Mouse (Mus musculus): ENCODE data around the gene Fuom. TPM values are rescaled to one million over a fixed set of nuclear protein-coding genes. Genes with fewer than 3 reads are reported as not detected.

The Fuom gene
- polyA plus RNA-seq, 1 experiment from 2014 or later, result 23.9 TPM

- Histone ChIP-seq H3K9ac (ENCODE audit: low read length) (no peak overlapping the region), H3K4me2 (ENCODE audit: low read length) (no peak overlapping the region), H3K27me3 (replicated peaks; ENCODE audit: control insufficient read depth, insufficient read depth, low read length) (no peaks in the 10 kb centered on the region), H3K36me3 (ENCODE audit: control insufficient read depth, insufficient read depth, low read length) (no peaks in the 10 kb centered on the region), H3K9me3 (replicated peaks; ENCODE audit: control insufficient read depth, low read length) (no peaks in the 10 kb centered on the region), H3K27ac (ENCODE audit: low read depth, low read length) (no peak overlapping the region), H3K4me1 (ENCODE audit: control insufficient read depth, insufficient read depth, low read length) (no peaks in the 10 kb centered on the region), H3K4me3 (ENCODE audit: low read depth, low read length) (no peak overlapping the region)
- no peak for DNase-seq (ENCODE audit: low spot score)
- no peak for ATAC-seq
- 89% methylated on average over 2 of the region's 2 CpGs for WGBS
Measured at GRCm38 (mm10) chr7:140127911-140128310, 25.7 kb upstream of the Fuom start.

DNA sequence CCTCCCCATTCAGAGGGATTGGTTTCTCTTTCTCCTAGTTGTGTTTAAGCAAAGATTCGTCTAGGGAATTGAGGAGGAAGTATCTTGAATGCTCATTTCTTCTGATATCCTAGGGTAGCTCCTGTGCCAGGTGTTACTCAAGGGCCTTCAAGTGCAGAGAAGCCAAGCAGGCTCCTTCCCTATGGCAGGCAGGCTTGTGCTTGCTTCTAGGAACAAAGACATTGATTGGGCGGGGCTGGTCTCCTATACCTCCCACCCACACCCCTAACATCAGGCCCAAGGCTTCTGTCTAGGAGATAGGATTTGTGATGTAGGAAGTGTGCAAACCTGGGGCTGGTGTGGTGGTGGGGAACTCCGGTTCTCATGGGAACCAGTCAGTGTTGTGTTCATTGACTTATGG lies 24.7 kb upstream of the Fuom start:
- Histone ChIP-seq H3K4me3 (ENCODE audit: low read depth, low read length) (no peak overlapping the region), H3K27me3 (replicated peaks; ENCODE audit: control insufficient read depth, insufficient read depth, low read length) (no peaks in the 10 kb centered on the region), H3K27ac (ENCODE audit: low read depth, low read length) (no peak overlapping the region), H3K4me2 (ENCODE audit: low read length) (no peak overlapping the region), H3K9me3 (replicated peaks; ENCODE audit: control insufficient read depth, low read length) (no peaks in the 10 kb centered on the region), H3K9ac (ENCODE audit: low read length) (no peak overlapping the region), H3K4me1 (ENCODE audit: control insufficient read depth, insufficient read depth, low read length) (no peaks in the 10 kb centered on the region), H3K36me3 (ENCODE audit: control insufficient read depth, insufficient read depth, low read length) (no peaks in the 10 kb centered on the region)
- WGBS, result 89% methylated on average over 3 of the region's 3 CpGs
- DNase-seq (ENCODE audit: low spot score), result no peak
- no peak for ATAC-seq

GRCm38 (mm10) chr7:140126022-140126350 lies 23.7 kb upstream of the Fuom start:
- Histone ChIP-seq H3K36me3 (ENCODE audit: control insufficient read depth, insufficient read depth, low read length) (no peaks in the 10 kb centered on the region), H3K27me3 (replicated peaks; ENCODE audit: control insufficient read depth, insufficient read depth, low read length) (no peaks in the 10 kb centered on the region), H3K4me1 (ENCODE audit: control insufficient read depth, insufficient read depth, low read length) (no peaks in the 10 kb centered on the region), H3K9ac (ENCODE audit: low read length) (peak overlapping the region; percentile 82), H3K9me3 (replicated peaks; ENCODE audit: control insufficient read depth, low read length) (no peaks in the 10 kb centered on the region), H3K27ac (ENCODE audit: low read depth, low read length) (no peak overlapping the region), H3K4me3 (ENCODE audit: low read depth, low read length) (peak overlapping the region; percentile 67), H3K4me2 (ENCODE audit: low read length) (peak overlapping the region; percentile 82)
- ATAC-seq (no peak; the same call in 1 of the 2 replicates), DNase-seq (ENCODE audit: low spot score) (no peak)
- 10% methylated on average over 5 of the region's 5 CpGs for WGBS

DNA sequence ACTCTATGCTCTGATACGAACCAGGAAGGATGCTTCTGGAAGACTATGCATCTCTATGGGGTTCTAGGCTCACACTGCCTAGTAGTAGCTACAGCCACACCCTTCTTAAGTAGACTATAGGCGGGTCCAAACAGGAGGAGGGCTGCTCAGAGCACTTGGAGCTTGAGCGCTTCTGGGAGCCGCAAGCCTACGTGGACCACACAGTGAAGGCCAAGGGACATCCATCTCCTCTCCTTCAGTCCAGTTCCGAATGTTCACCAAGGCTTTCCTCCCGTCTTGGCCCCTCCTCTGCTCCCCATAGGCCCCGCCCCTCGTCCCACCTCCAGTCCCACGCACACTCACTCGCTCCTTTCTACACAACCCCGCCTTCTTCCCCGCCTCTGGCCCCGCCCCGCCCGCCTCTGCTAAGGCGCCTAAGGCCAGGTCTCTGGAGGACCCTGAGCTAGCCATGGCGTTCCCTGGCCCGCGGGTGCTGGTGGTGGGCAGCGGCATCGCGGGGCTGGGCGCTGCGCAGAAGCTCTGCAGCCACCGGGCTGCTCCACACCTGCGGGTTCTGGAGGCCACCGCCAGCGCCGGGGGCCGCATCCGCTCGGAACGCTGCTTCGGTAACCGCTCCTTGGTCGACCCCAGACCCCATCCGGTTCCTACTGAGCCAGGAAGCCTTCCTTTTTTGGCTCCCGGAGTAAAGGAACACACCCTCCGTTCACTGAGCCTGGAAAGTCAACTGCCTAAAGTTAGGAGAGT lies 23.2 kb upstream of the Fuom start:
- Histone ChIP-seq H3K9me3 (replicated peaks; ENCODE audit: control insufficient read depth, low read length) (no peaks in the 10 kb centered on the region), H3K27me3 (replicated peaks; ENCODE audit: control insufficient read depth, insufficient read depth, low read length) (no peaks in the 10 kb centered on the region), H3K36me3 (ENCODE audit: control insufficient read depth, insufficient read depth, low read length) (no peaks in the 10 kb centered on the region), H3K4me1 (ENCODE audit: control insufficient read depth, insufficient read depth, low read length) (no peaks in the 10 kb centered on the region), H3K9ac (ENCODE audit: low read length) (peak overlapping the region; percentile 82), H3K4me2 (ENCODE audit: low read length) (peak overlapping the region; percentile 82), H3K27ac (ENCODE audit: low read depth, low read length) (no peak overlapping the region), H3K4me3 (ENCODE audit: low read depth, low read length) (peak overlapping the region; percentile 67)
- ATAC-seq (peak; percentile 97), DNase-seq (ENCODE audit: low spot score) (peak; percentile 90)
- 2% methylated on average over 40 of the region's 40 CpGs for WGBS

DNA sequence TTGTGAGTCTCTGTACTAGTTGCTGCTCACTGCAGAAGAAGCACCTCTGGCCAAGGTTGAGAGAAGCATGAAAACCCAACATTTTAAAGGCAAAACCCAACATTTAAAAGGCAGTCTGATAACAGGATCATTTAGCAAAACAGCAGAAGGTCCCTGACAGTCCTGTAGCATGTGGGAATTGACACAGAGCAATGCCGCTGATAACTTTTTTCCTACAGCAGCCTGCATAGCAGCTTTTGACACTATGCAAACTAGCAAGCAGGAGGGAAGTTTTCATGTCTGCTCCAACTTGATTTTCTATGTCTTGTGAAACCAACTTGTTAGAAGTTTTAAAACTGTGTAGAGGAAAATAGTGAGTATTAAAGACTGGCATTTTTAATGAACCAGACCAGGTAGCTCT lies 22.1 kb upstream of the Fuom start:
- Histone ChIP-seq H3K9me3 (replicated peaks; ENCODE audit: control insufficient read depth, low read length) (no peaks in the 10 kb centered on the region), H3K36me3 (ENCODE audit: control insufficient read depth, insufficient read depth, low read length) (no peaks in the 10 kb centered on the region), H3K9ac (ENCODE audit: low read length) (no peak overlapping the region), H3K4me2 (ENCODE audit: low read length) (no peak overlapping the region), H3K4me1 (ENCODE audit: control insufficient read depth, insufficient read depth, low read length) (no peaks in the 10 kb centered on the region), H3K27me3 (replicated peaks; ENCODE audit: control insufficient read depth, insufficient read depth, low read length) (no peaks in the 10 kb centered on the region), H3K27ac (ENCODE audit: low read depth, low read length) (no peak overlapping the region), H3K4me3 (ENCODE audit: low read depth, low read length) (no peak overlapping the region)
- DNase-seq (ENCODE audit: low spot score), result no peak
- WGBS, result 86% methylated on average over 1 of the region's 1 CpGs
- no peak for ATAC-seq

GRCm38 (mm10) chr7:140122765-140123164 lies 20.5 kb upstream of the Fuom start:
- no peak overlapping the region for H3K4me3 ChIP-seq (ENCODE audit: low read depth, low read length)
- no peak overlapping the region for H3K9ac ChIP-seq (ENCODE audit: low read length)
- no peaks in the 10 kb centered on the region for H3K27me3 ChIP-seq (replicated peaks; ENCODE audit: control insufficient read depth, insufficient read depth, low read length)
- H3K4me1 ChIP-seq (ENCODE audit: control insufficient read depth, insufficient read depth, low read length), result no peaks in the 10 kb centered on the region
- H3K36me3 ChIP-seq (ENCODE audit: control insufficient read depth, insufficient read depth, low read length), result no peaks in the 10 kb centered on the region
- H3K27ac ChIP-seq (ENCODE audit: low read depth, low read length), result no peak overlapping the region
- DNase-seq (ENCODE audit: low spot score) (no peak), ATAC-seq (no peak)
- no peaks in the 10 kb centered on the region for H3K9me3 ChIP-seq (replicated peaks; ENCODE audit: control insufficient read depth, low read length)
- no peak overlapping the region for H3K4me2 ChIP-seq (ENCODE audit: low read length)
- WGBS, result 37% methylated on average over 4 of the region's 4 CpGs

GRCm38 (mm10) chr7:140121338-140121910 lies 19.2 kb upstream of the Fuom start:
- no peaks in the 10 kb centered on the region for H3K9me3 ChIP-seq (replicated peaks; ENCODE audit: control insufficient read depth, low read length)

DNA sequence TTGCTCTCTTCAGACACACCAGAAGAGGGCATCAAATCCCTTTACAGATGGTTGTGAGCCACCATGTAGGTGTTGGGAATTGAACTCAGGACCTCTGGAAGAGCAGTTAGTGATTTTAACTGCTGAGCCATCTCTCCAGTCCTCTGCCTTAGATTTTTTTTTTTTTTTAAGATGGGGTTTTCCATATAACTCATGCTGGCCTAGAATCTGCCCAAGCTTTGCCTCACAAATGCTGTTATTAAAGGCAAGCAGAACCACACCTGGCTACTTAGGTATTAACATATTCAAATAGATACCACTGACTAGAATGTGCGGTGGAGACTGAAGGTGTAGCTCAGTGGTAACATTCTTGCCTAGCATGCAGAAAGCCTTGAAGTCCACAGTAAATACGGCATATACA lies 18.2 kb upstream of the Fuom start:
- Histone ChIP-seq H3K9ac (ENCODE audit: low read length) (no peak overlapping the region), H3K4me1 (ENCODE audit: control insufficient read depth, insufficient read depth, low read length) (no peaks in the 10 kb centered on the region), H3K4me2 (ENCODE audit: low read length) (no peak overlapping the region), H3K9me3 (replicated peaks; ENCODE audit: control insufficient read depth, low read length) (no peaks in the 10 kb centered on the region), H3K27me3 (replicated peaks; ENCODE audit: control insufficient read depth, insufficient read depth, low read length) (no peaks in the 10 kb centered on the region), H3K27ac (ENCODE audit: low read depth, low read length) (no peak overlapping the region), H3K4me3 (ENCODE audit: low read depth, low read length) (no peak overlapping the region), H3K36me3 (ENCODE audit: control insufficient read depth, insufficient read depth, low read length) (no peaks in the 10 kb centered on the region)
- whole genome bisulfite sequencing, result 95% methylated on average over 2 of the region's 2 CpGs
- ATAC-seq (no peak), DNase-seq (ENCODE audit: low spot score) (no peak)

More at GRCm38 (mm10) chr7:140121338-140121910, 19.2 kb upstream of the Fuom start:
- H3K27me3 ChIP-seq (replicated peaks; ENCODE audit: control insufficient read depth, insufficient read depth, low read length), result no peaks in the 10 kb centered on the region
- H3K36me3 ChIP-seq (ENCODE audit: control insufficient read depth, insufficient read depth, low read length), result no peaks in the 10 kb centered on the region
- H3K27ac ChIP-seq (ENCODE audit: low read depth, low read length), result no peak overlapping the region
- DNase-seq (ENCODE audit: low spot score) (no peak), ATAC-seq (no peak)
- no peak overlapping the region for H3K4me2 ChIP-seq (ENCODE audit: low read length)
- 68% methylated on average over 12 of the region's 13 CpGs for WGBS
- H3K4me3 ChIP-seq (ENCODE audit: low read depth, low read length), result no peak overlapping the region
- H3K9ac ChIP-seq (ENCODE audit: low read length), result no peak overlapping the region
- no peaks in the 10 kb centered on the region for H3K4me1 ChIP-seq (ENCODE audit: control insufficient read depth, insufficient read depth, low read length)

GRCm38 (mm10) chr7:140116329-140117054 lies 14.3 kb upstream of the Fuom start, which contains the start of gene Echs1:
Gene Echs1, minus strand, starts transcription at chr7:140116476.
- peaks cover 15% of the 10 kb centered on the region for H3K36me3 ChIP-seq (ENCODE audit: control insufficient read depth, insufficient read depth, low read length)
- H3K9me3 ChIP-seq (replicated peaks; ENCODE audit: control insufficient read depth, low read length), result no peaks in the 10 kb centered on the region
- peak; percentile 86 for DNase-seq (ENCODE audit: low spot score)
- H3K4me2 ChIP-seq (ENCODE audit: low read length), result peak within 1 kb of the TSS; percentile 96
- ATAC-seq, result peak; percentile 94
- peak within 1 kb of the TSS; percentile 66 for H3K27ac ChIP-seq (ENCODE audit: low read depth, low read length)
- WGBS, result 4% methylated on average over 28 of the region's 28 CpGs
- peak within 1 kb of the TSS; percentile 90 for H3K9ac ChIP-seq (ENCODE audit: low read length)
- H3K27me3 ChIP-seq (replicated peaks; ENCODE audit: control insufficient read depth, insufficient read depth, low read length), result no peaks in the 10 kb centered on the region
- peak within 1 kb of the TSS; percentile 76 for H3K4me3 ChIP-seq (ENCODE audit: low read depth, low read length)
- no peaks in the 10 kb centered on the region for H3K4me1 ChIP-seq (ENCODE audit: control insufficient read depth, insufficient read depth, low read length)
